Mouse (Mus musculus) embryonic fibroblast, embryonic 13.5 days (primary cell): ENCODE measurements around the gene Wnt16.
"Not testable (repeated sequence)": the region's sequence is repeated elsewhere in the genome, so short reads cannot be mapped to it uniquely, and the experiment has no call there.

Experiments used
- CTCF ChIP-seq: IDR thresholded peaks from 2 replicates; pipeline ENCODE4 v1.5.1; 2011; ENCODE audit warnings: mild to moderate bottlenecking, control low read depth, low read length, moderate library complexity, borderline replicate concordance; ENCODE audit not compliant: insufficient read depth
- POLR2A ChIP-seq: IDR thresholded peaks from 2 replicates; pipeline ENCODE4 v1.6.1; 2011; ENCODE audit warnings: low read depth, mild to moderate bottlenecking, control low read depth, low read length, moderate library complexity

GRCm38 (mm10) chr6:22264094-22264493 lies 23.9 kb upstream of the Wnt16 start:
- TF ChIP-seq CTCF, POLR2A: not testable (repeated sequence)
